Comparison of ENCODE assay signal across 23 mouse cellular contexts in genomic region chr2:148522936-148523335, GRCm38 (mm10).
DNase-seq lines count a peak whose midpoint lies in the region; ATAC-seq and TF ChIP-seq lines count a peak whose summit lies in the region.
"Had no signal": no experiment of that assay in that cellular context is flagged by ENCODE, and none has a peak within 500 bp of the region (broad histone marks: within the 10 kb centered on the region; RNA-seq: fewer than 3 reads in every experiment).

No protein-coding gene starts in this region.

- H3K36me3 ChIP-seq in heart, embryonic 10.5 days: no peaks in the 10 kb centered on the region
- no peaks in the 10 kb centered on the region for H3K36me3 ChIP-seq in heart, embryonic 16.5 days (ENCODE audit: control insufficient read depth, insufficient read depth)
- no peaks in the 10 kb centered on the region for H3K36me3 ChIP-seq in lung, postnatal 0 days (ENCODE audit: insufficient read depth, low read length)
- H3K36me3 ChIP-seq: forebrain, embryonic 12.5 days; hindbrain, embryonic 13.5 days; kidney, embryonic 15.5 days; limb, embryonic 13.5 days; liver, embryonic 13.5 days; midbrain, embryonic 15.5 days; neural tube, embryonic 13.5 days had no signal

- WGBS in heart, embryonic 10.5 days: 73% methylated on average over 2 of the region's 2 CpGs
- 60% methylated on average over 2 of the region's 2 CpGs for WGBS in heart, embryonic 16.5 days
- 52% methylated on average over 2 of the region's 2 CpGs for WGBS in lung, postnatal 0 days
- WGBS in lung, adult 2 months: 73% methylated on average over 2 of the region's 2 CpGs

- no peak overlapping the region for H3K27ac ChIP-seq in heart, embryonic 10.5 days
- peak overlapping the region; percentile 51; the same call in 1 of the 2 replicates for H3K27ac ChIP-seq in heart, embryonic 16.5 days (ENCODE audit: low read length)
- H3K27ac ChIP-seq in lung, postnatal 0 days (ENCODE audit: low read length): 0 out of 2 replicates have a peak overlapping the region, but pooled peaks have one; percentile 51
- H3K27ac ChIP-seq: forebrain, embryonic 12.5 days; hindbrain, embryonic 13.5 days; kidney, embryonic 15.5 days; limb, embryonic 13.5 days; liver, embryonic 13.5 days; midbrain, embryonic 15.5 days; neural tube, embryonic 13.5 days had no signal

- TF ChIP-seq POLR2A in lung, adult 2 months (IDR thresholded peaks at IDR 0.05; ENCODE audit: borderline replicate concordance, extremely low read depth, low read depth, low read length): no peak

- no peak overlapping the region for H3K4me2 ChIP-seq in heart, embryonic 16.5 days (ENCODE audit: low read depth, low read length)
- no peak overlapping the region for H3K4me2 ChIP-seq in lung, postnatal 0 days (replicated peaks; ENCODE audit: low read depth, low read length)
- H3K4me2 ChIP-seq: forebrain, embryonic 12.5 days; hindbrain, embryonic 13.5 days; kidney, embryonic 15.5 days; limb, embryonic 13.5 days; liver, embryonic 13.5 days; midbrain, embryonic 15.5 days; neural tube, embryonic 13.5 days had no signal

- peaks cover 21% of the 10 kb centered on the region; the same call in 1 of the 2 replicates for H3K4me1 ChIP-seq in heart, embryonic 10.5 days
- peaks cover 8% of the 10 kb centered on the region; the same call in 1 of the 2 replicates for H3K4me1 ChIP-seq in heart, embryonic 16.5 days (ENCODE audit: control insufficient read depth, insufficient read depth, low read length)
- H3K4me1 ChIP-seq in lung, postnatal 0 days (ENCODE audit: insufficient read depth, low read depth, low read length): peaks cover 9% of the 10 kb centered on the region; the same call in 1 of the 2 replicates
- peaks cover 14% of the 10 kb centered on the region for H3K4me1 ChIP-seq in lung, adult 2 months (ENCODE audit: control insufficient read depth, insufficient read depth, low read length)
- H3K4me1 ChIP-seq: forebrain, embryonic 12.5 days; hindbrain, embryonic 13.5 days; midbrain, embryonic 15.5 days; neural tube, embryonic 13.5 days had no signal

- no peak overlapping the region for H3K4me3 ChIP-seq in heart, embryonic 10.5 days
- H3K4me3 ChIP-seq in heart, embryonic 16.5 days (ENCODE audit: low read length): no peak overlapping the region
- no peak overlapping the region for H3K4me3 ChIP-seq in lung, postnatal 0 days (ENCODE audit: low read depth, low read length)
- no peak overlapping the region for H3K4me3 ChIP-seq in lung, adult 2 months (replicated peaks; ENCODE audit: extremely low read depth, low read depth, low read length)
- H3K4me3 ChIP-seq: erythroblast, embryonic 14.5 days; forebrain, embryonic 12.5 days; hindbrain, embryonic 13.5 days; kidney, embryonic 15.5 days; limb, embryonic 13.5 days; liver, embryonic 13.5 days; midbrain, embryonic 15.5 days; neural tube, embryonic 13.5 days had no signal

- 0 out of 2 replicates have a peak, but pooled peaks have one; percentile 38 for TF ChIP-seq EP300 in lung, postnatal 0 days (IDR thresholded peaks at IDR 0.05)

- no peaks in the 10 kb centered on the region for H3K9me3 ChIP-seq in heart, embryonic 10.5 days
- H3K9me3 ChIP-seq in heart, embryonic 16.5 days (replicated peaks; ENCODE audit: control insufficient read depth, low read length): no peaks in the 10 kb centered on the region
- H3K9me3 ChIP-seq in lung, postnatal 0 days (ENCODE audit: low read length): no peaks in the 10 kb centered on the region
- H3K9me3 ChIP-seq: forebrain, embryonic 12.5 days; hindbrain, embryonic 13.5 days; kidney, embryonic 15.5 days; limb, embryonic 13.5 days; liver, embryonic 13.5 days; midbrain, embryonic 15.5 days; neural tube, embryonic 13.5 days had no signal

- TF ChIP-seq CTCF in lung, postnatal 0 days (IDR thresholded peaks at IDR 0.05): no peak
- TF ChIP-seq CTCF in lung, adult 2 months (IDR thresholded peaks at IDR 0.05; ENCODE audit: insufficient read depth, low read length): no peak

- H3K27me3 ChIP-seq in heart, embryonic 10.5 days (ENCODE audit: insufficient read depth, poor library complexity, severe bottlenecking): no peaks in the 10 kb centered on the region
- H3K27me3 ChIP-seq in heart, embryonic 16.5 days (ENCODE audit: control insufficient read depth, insufficient read depth, low read length): no peaks in the 10 kb centered on the region
- no peaks in the 10 kb centered on the region for H3K27me3 ChIP-seq in lung, postnatal 0 days (replicated peaks; ENCODE audit: insufficient read depth, low read length)
- H3K27me3 ChIP-seq: forebrain, embryonic 12.5 days; hindbrain, embryonic 13.5 days; kidney, embryonic 15.5 days; limb, embryonic 13.5 days; liver, embryonic 13.5 days; midbrain, embryonic 15.5 days; neural tube, embryonic 13.5 days had no signal

- 0 out of 2 replicates have a peak, but pooled peaks have one; percentile 34 for ATAC-seq in heart, embryonic 16.5 days (replicated peaks; ENCODE audit: extremely low read depth, insufficient read depth, low FRiP score)
- ATAC-seq in lung, postnatal 0 days: peak; percentile 25; the same call in 1 of the 2 replicates
- ATAC-seq: midbrain, embryonic 15.5 days had no signal

- H3K9ac ChIP-seq in heart, embryonic 16.5 days (ENCODE audit: low read length): no peak overlapping the region
- no peak overlapping the region for H3K9ac ChIP-seq in lung, postnatal 0 days (replicated peaks; ENCODE audit: low read depth)
- H3K9ac ChIP-seq: forebrain, embryonic 12.5 days; hindbrain, embryonic 13.5 days; kidney, embryonic 15.5 days; limb, embryonic 13.5 days; liver, embryonic 13.5 days; midbrain, embryonic 15.5 days; neural tube, embryonic 13.5 days had no signal

- intact Hi-C loops in heart, postnatal 14 days (cut with DNase I): loop anchor here (5.0 kb wide), 1 partner anchor 81 kb away; the partner anchor contains the start of gene Cd93
- intact Hi-C loops in heart, postnatal 25 days (cut with DNase I): no loop called here

- peak; percentile 36 for DNase-seq in heart, embryonic 10.5 days (ENCODE audit: low spot score)
- DNase-seq in heart, postnatal 14 days: no peak
- no peak for DNase-seq in heart, postnatal 25 days (ENCODE audit: low spot score)
- DNase-seq in lung, postnatal 0 days (ENCODE audit: low spot score): peak; percentile 82
- DNase-seq in lung, adult 2 months: no peak
- DNase-seq in cerebellum, postnatal 25 days: no peak
- DNase-seq: adrenal gland, postnatal 25 days; cerebellum, adult 9-10 months; kidney, adult 11 months; kidney, postnatal 36 days; liver, embryonic 13.5 days; lung, postnatal 36 days; retina, postnatal 1 day; right cerebral cortex, postnatal 25 days; spleen, adult 18-20 months had no signal

Comparison
In these comparisons a context has a peak if more than half of its experiments do, and no peak if none do; other contexts are left out.
1. DNase-seq: peak in heart, embryonic 10.5 days (single experiment) and lung, postnatal 0 days (single experiment); none in heart, postnatal 14 days (0 of 2), heart, postnatal 25 days (single experiment), lung, adult 2 months (single experiment) and cerebellum, postnatal 25 days (0 of 2).